Mouse (Mus musculus) cerebellum, adult (tissue): Measurements from ENCODE around the gene Plin2.
"Not testable (repeated sequence)": the region's sequence is repeated elsewhere in the genome, so short reads cannot be mapped to it uniquely, and the experiment has no call there.

Experiments used
- ATAC-seq: cut with Nextera tagmentation; 2 replicates; pipeline ENCODE4 v1.9.2; 2017; ENCODE audit warnings: mild to moderate bottlenecking, moderate library complexity, mixed read lengths; ENCODE audit not compliant: insufficient number of reproducible peaks, low FRiP score, low TSS enrichment

Plin2 gene

DNA sequence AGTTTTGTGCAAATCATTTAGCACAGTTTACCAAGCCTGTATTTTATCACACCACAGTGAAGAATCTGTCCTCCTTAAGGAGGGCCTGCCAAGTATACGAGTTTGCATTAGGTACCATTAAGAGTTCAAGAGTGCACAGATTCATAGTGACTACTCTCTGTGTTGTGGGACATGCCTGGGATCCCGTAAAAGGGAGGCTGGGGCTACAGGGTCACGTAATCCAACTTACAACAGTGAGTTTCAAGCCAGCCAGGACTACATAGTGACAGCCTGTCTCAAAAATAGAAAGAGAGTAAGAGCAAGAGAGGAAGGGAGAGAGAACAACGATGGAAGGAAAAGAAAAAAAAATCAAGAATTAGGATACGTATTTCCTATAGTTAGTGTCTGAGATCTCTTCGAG lies 14.9 kb upstream of the Plin2 start:
- no peak for ATAC-seq

DNA sequence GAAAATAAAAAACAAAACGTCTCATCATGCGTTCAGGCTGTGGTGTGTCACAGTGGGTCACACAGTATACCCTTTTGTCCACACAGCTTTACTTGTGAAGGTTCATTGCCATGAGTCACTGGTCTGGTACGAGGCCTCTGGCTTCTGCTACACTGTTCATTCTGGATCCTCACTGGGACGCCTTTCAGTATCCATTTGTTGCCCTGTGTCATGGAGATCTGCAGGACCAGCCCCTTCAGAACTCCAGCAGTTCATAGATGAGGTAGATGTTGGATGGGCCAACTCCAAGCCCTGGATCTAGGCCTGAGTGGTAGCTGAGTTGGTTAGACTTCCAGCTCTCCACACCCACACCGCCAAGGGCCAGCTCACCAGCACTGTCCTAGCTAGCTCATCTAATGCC lies 13.9 kb upstream of the Plin2 start:
- ATAC-seq, result no peak

DNA sequence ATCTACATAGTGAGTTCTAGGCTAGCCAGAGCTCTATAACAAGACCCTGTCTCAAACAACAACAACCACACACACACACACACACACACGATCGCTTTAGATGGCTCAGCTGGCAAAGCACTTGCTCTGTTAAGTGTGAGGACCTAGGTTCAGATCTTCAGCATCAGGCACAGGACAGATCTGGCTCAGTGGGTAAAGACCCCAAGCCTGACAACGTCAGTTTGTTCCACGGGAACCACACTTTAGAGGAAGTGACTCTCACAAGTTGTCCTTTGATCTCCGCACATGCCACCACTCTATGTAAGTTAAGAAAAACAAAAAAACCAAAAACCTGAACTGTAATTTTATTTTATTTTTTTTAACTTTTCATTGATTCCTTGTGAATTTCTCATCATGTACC lies 13.4 kb upstream of the Plin2 start:
- ATAC-seq, result no peak

DNA sequence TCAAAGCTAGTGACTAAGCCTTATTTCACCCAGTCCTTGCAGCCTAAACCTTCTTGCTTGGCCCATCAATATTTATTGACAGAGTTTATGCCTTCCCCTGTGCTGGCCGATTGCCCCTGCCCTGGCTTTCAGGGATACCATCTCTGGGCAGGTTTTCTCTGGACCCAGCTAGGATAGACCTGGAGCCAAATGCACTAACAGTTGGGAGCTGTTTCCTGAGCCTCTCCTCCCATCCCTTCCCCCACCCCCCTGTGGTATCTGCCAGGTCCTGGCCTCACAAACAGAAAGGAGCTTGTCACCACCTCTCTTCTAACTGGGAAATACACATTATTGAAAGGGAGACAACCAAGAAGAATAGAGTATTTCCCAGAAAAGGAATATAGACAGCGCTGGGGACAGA lies 12.0 kb upstream of the Plin2 start:
- peak; percentile 87 for ATAC-seq

DNA sequence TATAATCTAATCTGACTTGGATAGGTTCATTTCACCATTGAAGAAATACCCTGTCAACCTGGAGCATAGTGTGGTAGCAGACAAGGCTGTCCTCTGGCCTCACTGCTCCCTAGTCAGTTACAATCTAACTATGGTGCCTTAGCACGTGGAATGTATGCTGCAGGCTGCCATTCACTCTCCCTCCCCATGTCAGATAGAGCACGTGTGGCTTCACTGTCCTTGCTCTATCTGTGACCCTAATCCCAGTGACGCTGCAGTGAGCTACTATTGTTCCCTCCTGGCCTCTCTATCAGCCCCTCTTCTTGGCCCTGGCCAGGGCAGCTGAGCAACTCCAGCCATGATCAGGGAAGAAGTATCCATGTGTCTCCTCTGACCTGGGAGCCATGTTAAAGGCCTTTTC lies 11.6 kb upstream of the Plin2 start:
- ATAC-seq, result no peak

DNA sequence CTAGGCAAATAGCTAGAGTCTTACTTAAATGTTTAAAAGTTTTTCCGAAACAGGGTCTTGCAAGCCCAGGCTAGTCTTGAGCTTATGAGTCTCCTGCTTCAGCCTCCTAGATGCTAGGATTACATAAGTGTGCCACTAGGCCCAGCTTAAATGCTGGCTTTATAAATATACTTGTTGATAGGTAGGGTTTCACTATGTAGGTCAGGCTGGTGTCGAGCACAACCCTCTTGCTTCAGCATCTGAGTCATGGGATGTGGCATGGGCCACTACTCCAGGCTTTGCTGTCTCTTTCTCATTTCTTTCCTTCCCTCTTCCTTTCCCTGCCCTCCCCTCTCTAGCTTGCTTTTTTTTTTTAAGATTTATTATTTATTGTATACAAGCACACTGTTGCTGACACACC lies 9.8 kb upstream of the Plin2 start:
- ATAC-seq, result no peak

DNA sequence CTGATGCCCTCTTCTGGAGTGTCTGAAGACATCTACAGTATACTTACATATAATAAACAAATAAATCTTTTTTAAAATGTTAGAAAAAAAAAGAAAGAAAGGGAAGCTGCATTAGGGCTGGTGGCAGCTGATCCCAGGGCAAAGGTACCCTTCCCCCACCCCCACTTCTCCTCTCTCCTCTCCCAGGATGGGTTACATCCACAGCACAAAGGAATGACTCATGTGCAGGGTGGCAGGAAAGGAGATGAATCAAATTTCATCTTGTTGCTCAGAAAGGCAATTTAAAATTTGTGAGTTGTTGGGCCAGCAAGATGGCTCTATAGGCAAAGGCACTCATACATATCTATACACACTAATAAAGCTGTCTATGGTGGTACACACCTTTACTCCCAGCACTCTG lies 6.9 kb upstream of the Plin2 start:
- ATAC-seq, result no peak

DNA sequence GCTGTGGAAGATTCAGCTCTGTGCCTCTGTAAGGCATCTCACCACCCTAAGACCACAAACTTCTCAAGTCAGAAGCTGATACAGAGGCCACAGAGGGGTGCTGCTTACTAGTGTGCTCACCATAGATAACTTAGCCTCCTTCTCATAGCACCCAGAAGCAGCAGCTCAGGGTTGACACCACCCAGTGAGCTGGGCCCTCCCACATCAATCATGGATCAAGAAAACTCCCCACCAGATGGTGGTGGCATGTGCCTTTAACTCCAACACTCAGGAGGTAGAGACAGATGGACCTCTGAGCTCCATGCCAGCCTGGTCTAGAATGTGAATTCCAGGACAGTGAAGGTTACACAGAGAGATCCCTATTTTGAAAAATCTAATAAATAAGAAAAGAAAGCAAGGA lies 4.9 kb upstream of the Plin2 start:
- ATAC-seq, result peak; percentile 88

DNA sequence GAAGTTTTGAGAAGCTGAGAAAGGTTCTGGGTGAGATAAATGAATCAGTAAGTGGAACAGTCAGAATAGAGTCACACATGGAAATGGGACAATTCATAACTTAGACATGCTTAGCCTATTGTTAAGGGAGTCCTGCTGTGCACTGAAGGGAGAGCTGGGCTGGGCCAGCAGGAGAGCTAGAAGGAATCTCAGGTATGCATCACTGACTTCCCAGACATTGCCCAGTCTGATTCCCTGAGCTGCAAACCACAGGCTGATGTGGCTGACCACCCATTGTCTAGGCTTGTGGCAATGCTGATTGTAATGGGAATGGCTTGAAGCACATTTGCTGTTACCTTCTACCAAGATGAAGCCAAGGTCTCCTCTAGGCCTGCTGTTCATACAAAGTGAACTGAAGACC lies 4.3 kb upstream of the Plin2 start:
- ATAC-seq, result not testable (repeated sequence)

DNA sequence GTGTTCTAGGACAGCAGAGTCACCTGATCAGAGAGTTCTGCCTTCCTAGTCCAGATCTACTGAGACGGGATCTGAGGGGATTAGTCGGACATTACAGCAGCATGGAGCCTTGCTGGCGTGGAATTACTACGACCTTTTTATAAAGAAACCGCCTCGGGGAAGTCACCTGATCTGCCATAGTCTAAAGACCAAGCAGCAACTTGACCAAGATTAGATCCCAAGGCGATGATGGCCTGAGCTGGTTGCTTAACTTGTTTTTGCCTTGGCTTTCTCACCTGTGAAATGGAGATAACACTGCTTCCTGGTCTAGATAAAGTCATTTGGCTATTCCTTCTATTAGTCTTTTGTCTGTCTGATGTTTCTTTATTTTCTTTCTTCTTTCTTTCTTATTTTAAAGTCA lies 2.6 kb upstream of the Plin2 start:
- no peak for ATAC-seq

DNA sequence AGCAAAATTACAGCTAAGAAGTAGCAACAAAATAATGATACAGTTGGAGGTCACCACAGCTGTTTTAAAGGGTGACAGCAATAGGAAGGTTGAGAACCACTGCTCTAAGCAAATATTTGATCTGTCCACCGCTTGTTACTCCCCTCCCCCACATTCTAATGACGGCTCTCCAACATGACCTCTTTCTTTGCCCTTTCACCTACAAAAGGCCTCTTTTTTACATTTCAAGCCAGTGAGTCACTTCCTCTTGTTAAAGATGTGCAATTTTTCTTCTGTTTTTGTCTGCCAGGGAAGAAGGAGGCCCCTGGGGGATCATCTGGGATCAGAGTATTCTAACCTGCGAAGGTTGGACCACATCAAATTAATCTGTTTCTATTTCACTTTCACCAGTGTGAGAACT lies 1.9 kb upstream of the Plin2 start:
- ATAC-seq, result no peak

DNA sequence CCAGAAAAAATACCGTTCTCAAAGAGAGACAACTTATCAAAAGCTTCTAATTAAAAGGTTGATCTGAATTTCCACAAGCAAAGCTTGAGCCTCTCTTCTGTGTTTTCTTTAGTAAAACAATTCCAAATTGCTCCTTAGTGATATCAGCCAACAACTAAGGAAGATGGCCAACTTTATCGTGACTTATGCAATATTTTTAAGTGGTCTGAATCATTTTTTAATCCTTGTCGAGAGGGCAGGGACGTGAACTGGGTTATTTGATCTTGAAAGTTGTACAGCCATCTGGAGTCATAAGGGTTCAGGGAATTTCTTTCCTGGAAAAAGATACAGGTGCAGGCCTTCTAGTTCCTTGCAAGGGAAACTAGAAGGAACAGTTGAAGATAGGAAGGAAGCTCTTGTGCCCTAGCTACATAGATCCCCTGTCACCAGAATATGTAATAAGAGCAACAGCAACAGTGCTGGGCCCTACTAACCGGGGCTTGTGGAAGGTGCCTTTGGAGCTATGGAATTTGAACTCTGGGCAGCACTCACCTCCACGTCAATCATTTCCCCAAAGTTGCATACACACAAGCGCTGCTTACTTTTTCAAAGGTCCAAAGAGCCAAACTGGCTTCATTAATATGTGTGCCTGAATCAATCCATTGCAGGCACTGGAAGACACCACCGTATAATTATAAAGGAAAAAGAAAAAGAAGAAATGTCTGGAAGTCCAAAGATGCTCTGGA lies 884 bp upstream of the Plin2 start:
- ATAC-seq, result no peak

DNA sequence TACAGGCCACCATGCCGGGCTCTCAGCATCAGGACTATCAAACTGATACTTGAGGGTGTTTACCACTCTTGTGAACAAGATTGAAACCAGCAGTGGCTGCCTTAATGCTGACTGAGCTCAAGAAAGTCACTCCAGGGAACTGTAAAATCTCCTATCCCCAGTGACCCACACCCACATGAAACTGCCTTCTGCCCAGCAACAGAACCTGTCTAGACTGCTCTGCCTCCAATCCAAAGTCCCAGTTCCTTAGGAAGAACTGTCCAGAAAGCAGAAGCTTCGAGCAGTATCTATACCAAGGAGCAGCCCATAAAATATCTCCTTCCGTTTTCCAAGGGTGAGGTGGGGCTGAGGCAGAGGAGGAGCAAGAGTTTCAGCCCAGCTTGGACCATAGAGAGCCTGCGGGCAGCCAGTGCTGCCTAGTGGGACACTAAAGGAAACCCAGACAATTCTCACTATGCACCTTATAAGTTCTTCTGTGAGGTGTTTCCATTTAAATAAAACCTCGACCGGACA lies 563 bp downstream of the Plin2 start:
- 0 out of 2 replicates have a peak, but pooled peaks have one; percentile 22 for ATAC-seq

DNA sequence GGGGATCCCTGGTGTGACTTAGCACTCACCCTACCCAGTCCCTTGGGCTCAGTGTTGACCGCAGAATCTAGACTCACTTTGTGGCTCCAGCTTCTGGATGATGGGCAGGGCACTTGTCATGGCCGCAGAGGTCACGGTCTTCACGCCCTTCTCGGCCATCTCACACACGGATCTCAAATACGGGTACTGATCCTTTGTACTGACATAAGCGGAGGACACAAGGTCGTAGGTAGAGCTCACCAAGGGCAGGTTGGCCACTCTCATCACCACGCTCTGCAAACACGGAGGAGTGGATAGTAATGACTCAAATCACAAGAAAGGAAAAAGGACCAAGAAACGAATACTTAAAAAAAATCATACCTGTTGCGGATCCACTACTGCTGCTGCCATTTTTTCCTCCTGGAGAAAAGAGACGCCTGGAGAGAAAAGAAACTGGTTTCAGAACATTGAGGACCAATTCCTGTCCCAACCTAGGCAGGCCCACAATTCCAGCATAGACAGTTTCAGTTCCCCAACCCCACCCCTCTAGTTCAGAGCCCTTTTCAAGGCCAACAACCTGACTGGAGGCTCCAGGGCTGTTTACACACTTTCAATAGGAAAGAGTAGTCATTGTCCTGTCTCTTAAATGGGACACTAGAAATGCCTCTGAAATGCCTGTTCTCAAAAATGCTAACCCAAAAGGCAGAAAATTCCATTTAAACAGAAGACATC lies 1.4 kb downstream of the Plin2 start:
- no peak for ATAC-seq

DNA sequence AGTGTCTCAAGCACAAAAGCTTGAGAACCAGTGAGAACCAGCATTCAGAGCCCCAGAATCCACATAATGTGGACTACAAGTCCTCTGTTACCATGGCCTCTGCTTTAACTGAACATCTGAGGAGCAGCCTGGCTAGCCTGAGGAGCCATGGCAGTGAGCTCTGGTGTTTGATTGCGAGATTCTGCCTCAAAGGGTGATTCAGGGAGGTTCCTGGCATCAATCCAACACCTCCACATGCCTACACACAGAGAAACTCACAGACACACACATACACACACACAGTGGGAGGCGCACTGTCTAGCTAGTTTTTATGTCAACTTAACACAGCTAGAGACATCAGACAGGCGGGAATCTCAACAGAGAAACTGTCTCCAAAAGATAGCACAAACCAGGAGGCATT lies 4.3 kb downstream of the Plin2 start:
- no peak for ATAC-seq

DNA sequence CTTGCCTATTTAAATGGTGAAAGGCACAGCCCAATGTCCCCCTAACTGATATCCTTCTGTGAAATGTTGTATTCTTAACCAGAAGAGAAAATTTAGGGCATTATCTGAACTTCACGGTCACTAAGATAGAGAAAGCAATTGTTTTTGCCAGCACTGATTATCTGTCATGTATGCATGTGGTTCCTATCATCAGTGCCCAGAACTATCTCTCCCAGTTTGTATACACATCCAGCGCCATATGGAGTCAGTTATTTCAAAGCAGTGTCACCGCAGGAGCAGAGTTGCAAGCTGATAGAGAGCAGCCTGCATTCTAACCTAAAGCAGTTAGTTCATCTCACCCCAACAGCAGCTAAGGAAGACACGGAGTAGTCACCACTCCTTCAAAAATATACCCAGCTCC lies 5.9 kb downstream of the Plin2 start:
- ATAC-seq, result peak; percentile 64

DNA sequence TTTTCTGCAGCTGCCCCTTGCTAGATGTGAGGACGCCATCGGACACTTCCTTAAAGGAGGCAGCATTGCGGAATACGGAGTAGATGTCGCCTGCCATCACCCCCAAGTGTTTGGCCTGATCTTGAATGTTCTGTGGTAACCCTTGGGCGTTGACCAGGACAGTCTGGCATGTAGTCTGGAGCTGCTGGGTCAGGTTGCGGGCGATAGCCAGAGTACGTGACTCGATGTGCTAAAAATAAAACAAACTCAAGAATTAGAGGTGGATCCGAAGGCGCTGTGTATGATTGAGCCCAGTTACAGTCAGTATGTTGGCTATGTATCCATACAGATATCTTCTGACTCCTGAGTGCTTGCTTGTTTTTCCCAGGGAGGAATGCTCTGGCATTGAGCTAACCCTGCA lies 12.7 kb downstream of the Plin2 start:
- ATAC-seq, result no peak

DNA sequence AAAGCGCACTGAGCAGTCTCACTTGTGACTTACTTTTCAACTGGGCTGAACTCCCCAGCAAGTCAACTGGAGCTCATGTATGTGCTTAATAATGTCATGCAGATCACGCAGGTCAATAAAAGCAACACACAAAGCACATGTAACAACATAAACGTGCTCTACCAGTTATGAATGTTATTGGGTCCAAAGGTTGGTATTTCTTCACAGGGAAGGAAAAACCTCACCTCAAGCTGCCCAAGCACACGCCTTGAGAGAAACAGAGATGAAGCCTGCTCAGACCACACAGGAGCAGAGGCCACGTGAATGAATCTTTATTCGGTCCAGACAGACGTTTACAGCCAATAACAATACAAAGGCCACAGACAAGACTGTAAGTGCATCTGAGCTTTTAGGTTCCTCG lies 13.4 kb downstream of the Plin2 start:
- ATAC-seq, result not testable (repeated sequence)

DNA sequence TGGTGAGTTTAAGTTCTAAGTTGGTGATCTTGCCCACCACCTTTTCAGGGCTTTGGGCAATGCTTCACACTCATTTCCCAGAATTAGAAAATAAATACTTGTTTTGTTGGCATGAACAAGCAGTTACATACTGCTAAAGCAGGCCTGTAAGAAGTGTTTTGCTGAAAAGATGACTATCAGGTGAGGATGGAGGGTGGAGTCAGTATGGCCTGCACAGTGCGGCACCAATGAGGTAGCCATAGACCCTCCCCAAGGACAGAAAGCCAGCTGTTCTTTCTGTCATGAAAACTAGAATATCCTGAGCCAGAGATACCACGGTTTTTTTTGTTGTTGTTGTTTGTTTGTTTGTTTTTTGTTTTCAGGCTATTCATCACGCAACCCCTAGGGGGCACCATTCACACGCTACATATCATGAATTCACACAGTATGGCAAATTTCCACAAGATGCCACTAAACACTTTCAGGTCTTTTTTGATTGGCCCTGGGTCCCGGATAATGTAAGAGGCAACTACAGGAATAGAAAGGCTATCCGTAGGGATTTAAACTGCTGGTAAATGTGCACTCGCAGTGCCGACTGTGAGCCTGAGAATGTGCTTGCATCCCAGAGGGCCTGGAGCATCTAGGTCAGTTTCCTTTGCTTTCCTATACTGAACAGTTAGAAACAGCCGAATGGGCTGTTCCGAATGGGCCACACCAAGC lies 18.0 kb downstream of the Plin2 start:
- peak; percentile 74 for ATAC-seq

DNA sequence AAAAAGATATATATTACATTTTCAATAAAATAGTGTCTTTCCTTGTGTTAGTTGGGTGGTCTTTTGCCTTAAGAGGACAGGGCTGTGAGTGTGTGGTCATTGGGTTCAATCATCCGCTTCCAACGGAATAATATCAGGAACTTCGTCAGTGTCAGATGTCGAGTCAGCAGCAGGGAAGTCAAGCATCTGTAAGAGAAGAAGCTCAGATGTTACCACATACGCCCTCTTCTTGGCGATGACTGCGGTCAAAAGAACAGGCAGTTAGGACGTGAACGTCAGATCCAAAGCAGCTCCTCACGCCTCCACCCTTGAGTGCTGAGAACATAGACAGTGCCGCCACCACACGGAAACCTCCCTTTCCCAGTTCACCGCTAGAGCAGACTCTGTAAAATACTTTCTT lies 21.5 kb downstream of the Plin2 start:
- ATAC-seq, result not testable (repeated sequence)

DNA sequence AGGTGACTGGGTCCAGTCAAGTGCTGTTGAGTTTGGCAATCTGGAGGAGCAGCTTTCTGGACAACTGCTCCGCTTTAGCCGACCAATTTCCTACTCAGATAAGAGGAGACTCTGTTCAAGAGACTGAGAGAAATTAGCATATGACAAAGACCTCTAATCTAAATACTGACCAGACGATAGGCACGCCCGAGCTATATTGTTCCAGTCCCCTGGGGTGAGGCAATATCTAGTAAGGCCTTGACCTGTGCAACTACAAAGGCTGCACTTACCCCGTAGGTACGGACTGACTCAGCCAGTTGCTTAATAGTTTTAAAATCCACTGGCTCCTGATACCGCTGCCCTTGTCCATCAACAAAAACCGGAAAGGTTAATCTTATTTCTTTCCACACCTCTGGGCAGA lies 32.3 kb downstream of the Plin2 start:
- ATAC-seq, result not testable (repeated sequence)
